Mouse (Mus musculus): ENCODE data around the gene Hoxa13. TPM values are rescaled to one million over a fixed set of nuclear protein-coding genes. Genes with fewer than 3 reads are reported as not detected.

The Hoxa13 gene
- total and polyA plus RNA-seq, 3 experiments: not detected

GRCm38 (mm10) chr6:52261751-52262462 is 1.2 kb upstream of the Hoxa13 start:
- TF ChIP-seq USF1 (IDR thresholded peaks at IDR 0.05; ENCODE audit: low read depth, low read length) (no peak), POLR2A (IDR thresholded peaks at IDR 0.05; ENCODE audit: control insufficient read depth in 1 of 2, insufficient read depth in 1 of 2, low read depth in 1 of 2, low read length in 2 of 2, poor library complexity in 1 of 2) (no peak), BHLHE40 (IDR thresholded peaks at IDR 0.05; ENCODE audit: borderline replicate concordance, low read depth, low read length) (no peak), TBP (IDR thresholded peaks at IDR 0.05; ENCODE audit: low read depth, low read length) (no peak), MAFK (IDR thresholded peaks at IDR 0.05; ENCODE audit: borderline replicate concordance, low read depth, low read length) (no peak)
- no peaks in the 10 kb centered on the region for H3K4me1 ChIP-seq (ENCODE audit: control insufficient read depth in 1 of 2, insufficient read depth in 2 of 2, low read length in 2 of 2)
- no peak for DNase-seq (ENCODE audit: low read depth, low spot score)
- no peak overlapping the region for H3K9ac ChIP-seq (ENCODE audit: control insufficient read depth, low read depth, low read length, poor library complexity, severe bottlenecking)
- H3K36me3 ChIP-seq (ENCODE audit: control insufficient read depth in 1 of 2, insufficient read depth in 2 of 2, low read length in 2 of 2): no peaks in the 10 kb centered on the region
- no peaks in the 10 kb centered on the region for H3K27me3 ChIP-seq (ENCODE audit: control insufficient read depth in 1 of 2, insufficient read depth in 2 of 2, low read length in 2 of 2)
- H3K9me3 ChIP-seq (replicated peaks; ENCODE audit: insufficient read depth, low read length): no peaks in the 10 kb centered on the region
- no peaks in the 10 kb centered on the region for H3K79me2 ChIP-seq (ENCODE audit: control insufficient read depth, insufficient read depth, low read length, poor library complexity)
- H3K4me3 ChIP-seq (ENCODE audit: control insufficient read depth in 1 of 2, insufficient read depth in 1 of 2, low read depth in 2 of 2, low read length in 2 of 2): no peak overlapping the region
- H3K27ac ChIP-seq (ENCODE audit: control insufficient read depth, low read depth, low read length): no peak overlapping the region

- H3K4me3 ChIP-seq (ENCODE audit: control insufficient read depth in 1 of 2, insufficient read depth in 1 of 2, low read depth in 2 of 2, low read length in 2 of 2): no peak overlapping the region
- H3K9ac ChIP-seq (ENCODE audit: control insufficient read depth, low read depth, low read length, poor library complexity, severe bottlenecking): no peak overlapping the region
- no peak for DNase-seq (ENCODE audit: low read depth, low spot score)
- no peaks in the 10 kb centered on the region for H3K79me2 ChIP-seq (ENCODE audit: control insufficient read depth, insufficient read depth, low read length, poor library complexity)
- H3K4me1 ChIP-seq (ENCODE audit: control insufficient read depth in 1 of 2, insufficient read depth in 2 of 2, low read length in 2 of 2): no peaks in the 10 kb centered on the region
- TF ChIP-seq CTCF (IDR thresholded peaks at IDR 0.05 in 2 of 3, conservative IDR thresholded peaks at IDR 0.05 in 1 of 3; ENCODE audit: control insufficient read depth in 1 of 3, insufficient read depth in 1 of 3, low read depth in 2 of 3, low read length in 3 of 3, poor library complexity in 1 of 3, severe bottlenecking in 1 of 3) (no peak), ELF1 (IDR thresholded peaks at IDR 0.05; ENCODE audit: low read depth, low read length) (no peak), UBTF (IDR thresholded peaks at IDR 0.05; ENCODE audit: borderline replicate concordance, insufficient read depth, low read depth, low read length) (no peak), ZC3H11A (IDR thresholded peaks at IDR 0.05; ENCODE audit: low read depth, low read length) (no peak), E2F4 (IDR thresholded peaks at IDR 0.05; ENCODE audit: borderline replicate concordance, low read depth, low read length) (no peak), BHLHE40 (IDR thresholded peaks at IDR 0.05; ENCODE audit: borderline replicate concordance, low read depth, low read length) (no peak), TCF12 (IDR thresholded peaks at IDR 0.05; ENCODE audit: low read depth, low read length) (no peak), EP300 (IDR thresholded peaks at IDR 0.05; ENCODE audit: low read depth in 1 of 2, low read length in 2 of 2) (no peak), RAD21 (IDR thresholded peaks at IDR 0.05; ENCODE audit: low read depth, low read length) (no peak), ZNF384 (IDR thresholded peaks at IDR 0.05; ENCODE audit: low read depth, low read length) (no peak), GATA1 (IDR thresholded peaks at IDR 0.05; ENCODE audit: low read depth, low read length) (no peak), NELFE (IDR thresholded peaks at IDR 0.05; ENCODE audit: low read depth, low read length) (no peak), MYB (IDR thresholded peaks at IDR 0.05; ENCODE audit: low read depth, low read length) (no peak), TBP (IDR thresholded peaks at IDR 0.05; ENCODE audit: low read depth, low read length) (no peak), KAT2A (conservative IDR thresholded peaks at IDR 0.05; ENCODE audit: low read depth, low read length) (no peak), MAZ (IDR thresholded peaks at IDR 0.05; ENCODE audit: low read depth, low read length) (no peak), ETS1 (IDR thresholded peaks at IDR 0.05; ENCODE audit: low read depth, low read length) (no peak)
- no peaks in the 10 kb centered on the region for H3K9me3 ChIP-seq (replicated peaks; ENCODE audit: insufficient read depth, low read length)
- H3K36me3 ChIP-seq (ENCODE audit: control insufficient read depth in 1 of 2, insufficient read depth in 2 of 2, low read length in 2 of 2): no peaks in the 10 kb centered on the region
- H3K27me3 ChIP-seq (ENCODE audit: control insufficient read depth in 1 of 2, insufficient read depth in 2 of 2, low read length in 2 of 2): no peaks in the 10 kb centered on the region
- H3K27ac ChIP-seq (ENCODE audit: control insufficient read depth, low read depth, low read length): no peak overlapping the region
These were observed 844 bp downstream of the Hoxa13 start for GRCm38 (mm10) chr6:52259811-52260261.
